Mouse (Mus musculus): Measurements from ENCODE around the gene Coa3. TPM values are rescaled to one million over a fixed set of nuclear protein-coding genes. Genes with fewer than 3 reads are reported as not detected.
"Not testable (repeated sequence)": the region's sequence is repeated elsewhere in the genome, so short reads cannot be mapped to it uniquely, and the experiment has no call there.

Coa3 gene
- 136 and 168 TPM in 2 replicates for total RNA-seq (2014; rRNA removed)
- 204 and 229 TPM in 2 replicates for polyA plus RNA-seq (2015; fragmentation: Nextera tagmentation; extraction: Ambion mirVana)

DNA sequence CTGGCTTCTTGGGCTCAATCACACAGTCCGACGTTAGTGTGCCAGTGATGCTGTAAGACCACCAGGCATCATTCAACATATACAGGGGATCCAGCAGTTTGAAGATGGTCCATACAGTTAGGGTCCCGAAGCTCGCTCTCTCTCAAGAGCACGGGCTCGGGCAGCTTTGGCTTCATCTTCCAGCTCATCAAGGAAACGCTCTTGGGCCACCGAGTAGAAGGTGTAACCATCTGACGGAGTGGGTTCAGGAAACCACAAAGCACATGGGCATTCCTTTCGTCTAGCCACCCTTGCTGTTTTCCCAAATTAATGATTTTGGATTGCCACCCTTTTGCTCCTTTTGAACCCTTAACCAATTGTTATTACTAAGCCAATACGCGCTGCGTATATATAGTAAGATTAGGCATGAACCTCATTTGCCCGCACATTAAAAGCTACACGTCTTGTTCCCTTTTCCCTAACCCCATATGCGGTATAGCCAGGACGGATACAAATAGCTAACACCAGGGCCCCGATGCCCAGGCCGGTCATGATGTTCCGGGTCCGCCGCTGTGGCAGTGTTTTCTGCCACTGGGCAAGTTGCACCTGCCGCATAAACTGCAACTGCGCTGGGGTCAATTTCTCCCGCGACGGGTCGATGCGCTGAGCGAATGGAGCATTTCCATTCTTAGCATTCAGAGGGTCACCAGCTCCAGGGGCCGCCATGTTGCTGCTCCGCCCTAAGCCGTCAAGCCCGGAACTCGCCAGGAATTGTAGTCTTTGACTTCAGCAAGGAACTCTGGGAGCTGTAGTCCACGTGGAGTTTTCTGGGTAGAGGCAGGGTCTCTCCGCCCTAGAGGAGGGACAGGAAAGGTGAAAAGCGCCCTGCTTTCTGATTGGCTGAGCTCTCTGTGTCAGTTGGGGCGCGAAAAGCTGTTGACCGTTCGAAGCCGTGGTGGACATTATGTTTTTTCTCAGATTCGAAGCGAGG, at the start of gene Coa3, which contains the start of gene Cntd1:
TSS of gene Coa3 (minus strand) at position 892 of the 970 bp plus-strand sequence.
TSS of gene Cntd1 (plus strand) at position 790 of the 970 bp plus-strand sequence.
- H3K4me1 ChIP-seq (ENCODE audit: insufficient read depth, low read length), result peaks cover 16% of the 10 kb centered on the region; the same call in 1 of the 2 replicates
- H3K27me3 ChIP-seq (ENCODE audit: insufficient read depth, low read length), result no peaks in the 10 kb centered on the region
- peak; percentile 57 for TF ChIP-seq CTCF (IDR thresholded peaks at IDR 0.05)
- no peaks in the 10 kb centered on the region for H3K36me3 ChIP-seq (ENCODE audit: insufficient read depth, low read length)
- H3K4me3 ChIP-seq (ENCODE audit: low read depth, low read length), result peak within 1 kb of the TSS; percentile 69
- H3K9ac ChIP-seq (replicated peaks; ENCODE audit: low read length, poor library complexity, severe bottlenecking), result peak within 1 kb of the TSS; percentile 84
- H3K27ac ChIP-seq (ENCODE audit: low read depth, low read length), result peak within 1 kb of the TSS; percentile 79
- H3K9me3 ChIP-seq (ENCODE audit: low read length), result no peaks in the 10 kb centered on the region
- 11% methylated on average over 45 of the region's 45 CpGs for WGBS
- H3K4me2 ChIP-seq (ENCODE audit: low read depth, low read length, poor library complexity, severe bottlenecking), result peak within 1 kb of the TSS; percentile 61
- ATAC-seq (ENCODE audit: low FRiP score), result peak; percentile 93
- DNase-seq (ENCODE audit: low spot score), result peak; percentile 97

DNA sequence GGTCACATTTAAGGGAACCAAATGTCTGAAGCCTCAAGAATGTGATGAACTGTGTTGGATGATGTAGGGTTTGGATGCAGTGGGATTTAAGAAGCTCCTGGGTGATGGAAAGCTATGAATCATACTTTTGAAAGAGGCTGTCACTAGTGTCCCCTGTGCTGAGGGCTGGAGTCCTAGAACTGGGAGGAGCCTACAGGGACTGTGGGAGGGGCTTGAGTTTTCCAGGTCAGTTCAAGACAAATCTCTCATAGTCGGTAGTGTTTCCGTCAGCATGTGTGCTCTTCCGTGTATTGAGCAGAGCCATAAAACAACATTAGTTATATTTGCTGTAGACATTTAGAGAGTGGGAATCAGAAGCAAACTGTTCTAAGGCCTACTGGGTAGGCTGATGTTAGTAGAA, 48.4 kb upstream of the Coa3 start:
- Histone ChIP-seq H3K4me2 (ENCODE audit: low read depth, low read length, poor library complexity, severe bottlenecking) (no peak overlapping the region), H3K9me3 (ENCODE audit: low read length) (no peaks in the 10 kb centered on the region), H3K27me3 (ENCODE audit: insufficient read depth, low read length) (no peaks in the 10 kb centered on the region), H3K4me1 (ENCODE audit: insufficient read depth, low read length) (no peaks in the 10 kb centered on the region), H3K36me3 (ENCODE audit: insufficient read depth, low read length) (peaks cover 22% of the 10 kb centered on the region), H3K9ac (replicated peaks; ENCODE audit: low read length, poor library complexity, severe bottlenecking) (no peak overlapping the region), H3K27ac (ENCODE audit: low read depth, low read length) (no peak overlapping the region), H3K4me3 (ENCODE audit: low read depth, low read length) (no peak overlapping the region)
- ATAC-seq (ENCODE audit: low FRiP score) (no peak), DNase-seq (ENCODE audit: low spot score) (no peak)
- no peak for TF ChIP-seq CTCF (IDR thresholded peaks at IDR 0.05)
- 55% methylated on average over 3 of the region's 3 CpGs for WGBS

DNA sequence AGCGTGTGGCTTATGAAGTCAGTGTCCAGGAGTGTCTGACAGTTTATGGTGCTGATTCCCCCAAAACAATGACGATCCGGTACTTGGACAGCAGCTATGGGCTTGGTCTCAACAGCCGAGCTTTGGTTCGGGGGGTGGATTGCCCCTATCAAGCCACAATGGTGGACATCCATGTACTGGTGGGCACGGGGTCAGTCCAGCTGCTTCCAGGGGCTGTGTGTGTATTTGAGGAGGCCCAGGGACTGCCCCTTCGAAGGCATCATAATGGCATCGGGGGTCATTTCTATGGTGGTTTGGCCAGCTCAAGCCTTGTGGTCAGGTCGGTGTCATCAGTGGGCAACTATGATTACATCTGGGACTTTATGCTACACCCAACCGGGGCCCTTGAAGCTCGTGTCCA, 47.2 kb upstream of the Coa3 start:
- no peak for TF ChIP-seq CTCF (IDR thresholded peaks at IDR 0.05)
- no peak for DNase-seq (ENCODE audit: low spot score)

DNA sequence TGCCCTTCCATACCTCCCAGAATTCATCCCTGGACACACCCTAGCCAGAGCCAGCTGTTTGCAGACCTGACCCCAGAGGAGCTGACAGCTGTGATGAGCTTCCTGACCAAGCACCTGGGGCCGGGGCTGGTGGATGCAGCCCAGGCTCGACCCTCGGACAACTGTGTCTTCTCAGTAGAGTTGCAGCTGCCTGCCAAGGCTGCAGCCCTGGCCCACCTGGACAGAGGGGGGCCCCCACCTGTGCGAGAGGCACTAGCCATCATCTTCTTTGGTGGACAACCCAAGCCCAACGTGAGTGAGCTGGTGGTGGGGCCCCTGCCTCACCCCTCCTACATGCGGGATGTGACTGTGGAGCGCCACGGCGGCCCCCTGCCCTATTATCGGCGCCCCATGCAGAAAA, 46.3 kb upstream of the Coa3 start:
- H3K9ac ChIP-seq (replicated peaks; ENCODE audit: low read length, poor library complexity, severe bottlenecking); H3K27ac ChIP-seq (ENCODE audit: low read depth, low read length); ATAC-seq (ENCODE audit: low FRiP score); H3K4me1 ChIP-seq (ENCODE audit: insufficient read depth, low read length); H3K27me3 ChIP-seq (ENCODE audit: insufficient read depth, low read length); H3K9me3 ChIP-seq (ENCODE audit: low read length); H3K4me3 ChIP-seq (ENCODE audit: low read depth, low read length); H3K4me2 ChIP-seq (ENCODE audit: low read depth, low read length, poor library complexity, severe bottlenecking); DNase-seq (ENCODE audit: low spot score): not testable (repeated sequence)
- peaks cover 43% of the 10 kb centered on the region for H3K36me3 ChIP-seq (ENCODE audit: insufficient read depth, low read length)
- 92% methylated on average over 11 of the region's 11 CpGs for WGBS

More for the DNA sequence above, 47.2 kb upstream of the Coa3 start:
- H3K4me3 ChIP-seq (ENCODE audit: low read depth, low read length), result no peak overlapping the region
- ATAC-seq (ENCODE audit: low FRiP score), result no peak
- H3K4me2 ChIP-seq (ENCODE audit: low read depth, low read length, poor library complexity, severe bottlenecking), result no peak overlapping the region
- no peak overlapping the region for H3K27ac ChIP-seq (ENCODE audit: low read depth, low read length)
- no peaks in the 10 kb centered on the region for H3K4me1 ChIP-seq (ENCODE audit: insufficient read depth, low read length)
- 87% methylated on average over 11 of the region's 11 CpGs for WGBS
- H3K27me3 ChIP-seq (ENCODE audit: insufficient read depth, low read length), result no peaks in the 10 kb centered on the region
- no peak overlapping the region for H3K9ac ChIP-seq (replicated peaks; ENCODE audit: low read length, poor library complexity, severe bottlenecking)
- peaks cover 34% of the 10 kb centered on the region for H3K36me3 ChIP-seq (ENCODE audit: insufficient read depth, low read length)
- no peaks in the 10 kb centered on the region for H3K9me3 ChIP-seq (ENCODE audit: low read length)

DNA sequence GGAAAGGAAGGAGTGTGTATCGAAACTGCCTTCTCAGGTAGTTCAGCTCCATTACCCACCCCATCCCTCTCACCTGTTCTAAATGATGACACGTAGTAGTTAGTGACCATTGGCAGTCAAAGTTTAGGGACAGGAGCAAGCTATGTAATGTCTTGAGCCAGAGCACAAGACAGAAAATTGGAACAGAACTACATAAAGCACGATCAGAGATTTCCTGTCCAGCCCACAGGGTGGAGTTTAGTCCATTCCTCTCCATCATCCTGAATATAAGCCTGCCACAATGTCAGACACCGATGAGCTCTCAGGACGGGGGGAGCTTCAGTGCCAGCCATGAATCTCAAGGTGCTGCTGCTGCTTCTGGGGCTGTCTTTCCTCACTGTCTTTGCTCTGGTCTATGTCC, 45.8 kb upstream of the Coa3 start, which contains the start of gene Aoc2:
TSS of gene Aoc2 (plus strand) at position 301 of the 400 bp plus-strand sequence.
- Histone ChIP-seq H3K9me3 (ENCODE audit: low read length) (no peaks in the 10 kb centered on the region), H3K4me2 (ENCODE audit: low read depth, low read length, poor library complexity, severe bottlenecking) (no peak within 1 kb of the TSS), H3K27ac (ENCODE audit: low read depth, low read length) (no peak within 1 kb of the TSS), H3K9ac (replicated peaks; ENCODE audit: low read length, poor library complexity, severe bottlenecking) (no peak within 1 kb of the TSS), H3K4me1 (ENCODE audit: insufficient read depth, low read length) (no peaks in the 10 kb centered on the region), H3K4me3 (ENCODE audit: low read depth, low read length) (no peak within 1 kb of the TSS), H3K36me3 (ENCODE audit: insufficient read depth, low read length) (peaks cover 48% of the 10 kb centered on the region), H3K27me3 (ENCODE audit: insufficient read depth, low read length) (no peaks in the 10 kb centered on the region)
- no peak for TF ChIP-seq CTCF (IDR thresholded peaks at IDR 0.05)
- ATAC-seq (ENCODE audit: low FRiP score), result no peak
- WGBS, result 97% methylated on average over 5 of the region's 5 CpGs
- no peak for DNase-seq (ENCODE audit: low spot score)

DNA sequence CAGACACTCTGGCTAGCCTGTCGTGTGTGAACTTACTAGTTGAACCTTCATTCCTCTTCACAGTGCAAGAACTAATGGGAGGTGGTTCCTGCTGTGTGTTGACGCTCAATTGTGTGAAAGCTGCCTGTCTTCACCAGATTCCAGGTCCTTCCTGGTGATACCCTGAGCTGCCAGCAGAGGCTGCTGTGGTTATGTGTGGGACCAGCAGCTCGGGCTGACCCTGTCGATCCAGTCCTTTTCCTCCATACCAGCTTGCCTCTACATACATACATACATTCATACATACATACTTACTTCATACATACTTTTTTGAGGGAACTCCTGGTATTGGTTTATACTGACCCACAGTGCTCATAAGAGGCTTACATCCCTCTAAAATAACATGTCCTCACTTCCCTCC, 44.7 kb upstream of the Coa3 start:
- H3K27me3 ChIP-seq (ENCODE audit: insufficient read depth, low read length), result no peaks in the 10 kb centered on the region
- H3K4me2 ChIP-seq (ENCODE audit: low read depth, low read length, poor library complexity, severe bottlenecking), result no peak overlapping the region
- peak; percentile 95 for TF ChIP-seq CTCF (IDR thresholded peaks at IDR 0.05)
- DNase-seq (ENCODE audit: low spot score) (peak; percentile 80), ATAC-seq (ENCODE audit: low FRiP score) (0 out of 2 replicates have a peak, but pooled peaks have one; percentile 31)
- H3K4me3 ChIP-seq (ENCODE audit: low read depth, low read length), result no peak overlapping the region
- H3K27ac ChIP-seq (ENCODE audit: low read depth, low read length), result no peak overlapping the region
- WGBS, result 11% methylated on average over 4 of the region's 4 CpGs
- peaks cover 58% of the 10 kb centered on the region for H3K36me3 ChIP-seq (ENCODE audit: insufficient read depth, low read length)
- no peak overlapping the region for H3K9ac ChIP-seq (replicated peaks; ENCODE audit: low read length, poor library complexity, severe bottlenecking)
- no peaks in the 10 kb centered on the region for H3K9me3 ChIP-seq (ENCODE audit: low read length)
- H3K4me1 ChIP-seq (ENCODE audit: insufficient read depth, low read length), result no peaks in the 10 kb centered on the region

Measured in midbrain, postnatal 0 days (tissue).